Mouse (Mus musculus): ENCODE measurements around the gene Elac2.

The Elac2 gene

DNA sequence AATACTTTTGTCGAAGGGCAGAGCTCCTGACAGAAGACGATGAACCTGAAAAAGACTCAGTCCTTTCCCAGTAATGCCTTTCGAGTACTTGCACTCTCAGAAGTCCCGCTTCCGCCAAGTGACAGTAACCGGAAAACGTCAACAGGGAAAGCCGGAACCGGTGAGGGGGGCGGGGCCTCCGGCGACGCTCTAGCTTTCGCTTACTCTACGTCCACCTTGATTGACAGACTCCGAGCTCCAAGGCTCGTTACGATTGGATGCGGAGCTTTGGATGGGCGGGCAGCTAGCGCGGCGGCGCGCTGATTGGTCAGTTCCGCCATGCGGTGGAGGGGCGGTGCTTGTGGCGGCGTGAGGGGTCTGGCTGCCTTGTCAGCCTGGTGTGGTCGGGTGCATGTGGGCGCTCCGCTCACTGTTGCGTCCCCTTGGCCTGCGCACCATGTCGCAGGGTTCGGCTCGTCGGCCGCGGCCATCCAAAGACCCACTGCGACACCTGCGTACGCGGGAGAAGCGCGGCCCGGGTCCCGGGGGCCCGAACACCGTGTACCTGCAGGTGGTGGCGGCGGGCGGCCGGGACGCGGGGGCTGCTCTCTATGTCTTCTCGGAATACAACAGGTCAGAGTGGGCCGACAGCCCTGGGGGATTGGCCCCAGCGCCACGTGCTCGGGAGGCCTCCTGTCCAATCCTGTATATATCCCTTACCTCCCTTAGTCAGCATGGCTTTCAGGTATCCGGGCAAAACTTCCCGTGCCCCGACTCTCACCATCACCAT lies at the start of gene Elac2:
TSS of gene Elac2 (plus strand) at position 319 of the 769 bp plus-strand sequence.
- CTCF ChIA-PET = interaction anchor here (0.6 kb wide), 1 partner anchor 771 kb away, joined by 4 read pairs; no protein-coding TSS in a partner anchor

DNA sequence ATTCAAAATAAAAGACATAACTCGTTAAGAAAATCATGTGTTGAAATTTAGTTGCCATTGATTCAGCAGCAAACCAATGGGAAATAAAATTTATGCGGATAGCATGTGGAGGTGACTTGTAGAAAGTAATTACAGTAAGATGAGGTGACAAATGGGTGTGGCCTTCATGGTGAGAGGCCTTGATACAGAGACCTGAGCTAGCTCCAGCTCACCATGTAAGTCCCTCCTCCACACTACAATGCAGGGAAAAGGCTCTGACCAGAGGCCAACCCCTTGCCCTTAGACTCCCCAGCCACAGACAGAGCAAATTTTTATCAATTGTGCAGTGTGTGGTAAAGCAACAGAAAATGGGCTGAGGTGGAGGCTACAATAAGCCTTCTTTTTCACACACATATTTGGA lies 49.7 kb upstream of the Elac2 start:
- CTCF ChIA-PET = no interaction called here

- CTCF ChIA-PET = no interaction called here
These were observed 47.6 kb upstream of the Elac2 start for GRCm38 (mm10) chr11:64931060-64931770.

DNA sequence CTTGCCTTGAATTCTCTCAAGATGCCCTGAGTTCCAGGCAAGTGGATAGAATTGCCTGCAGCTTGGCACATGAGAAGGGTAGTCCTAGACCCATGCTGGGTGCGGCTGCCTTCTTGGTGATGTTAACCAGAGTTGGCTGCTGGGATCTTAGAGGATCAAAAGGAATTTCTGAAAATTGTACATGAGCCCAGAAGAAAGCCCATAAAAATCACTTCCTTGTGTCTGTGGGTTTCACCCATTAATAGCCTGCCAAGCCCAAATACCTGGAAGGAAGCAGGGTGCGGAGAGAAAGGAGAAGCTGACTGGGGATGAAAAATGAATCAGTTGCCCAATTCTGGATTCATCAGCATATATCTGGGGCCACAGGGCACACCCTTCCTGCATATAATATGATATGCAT lies 41.6 kb upstream of the Elac2 start:
- CTCF ChIA-PET = no interaction called here

DNA sequence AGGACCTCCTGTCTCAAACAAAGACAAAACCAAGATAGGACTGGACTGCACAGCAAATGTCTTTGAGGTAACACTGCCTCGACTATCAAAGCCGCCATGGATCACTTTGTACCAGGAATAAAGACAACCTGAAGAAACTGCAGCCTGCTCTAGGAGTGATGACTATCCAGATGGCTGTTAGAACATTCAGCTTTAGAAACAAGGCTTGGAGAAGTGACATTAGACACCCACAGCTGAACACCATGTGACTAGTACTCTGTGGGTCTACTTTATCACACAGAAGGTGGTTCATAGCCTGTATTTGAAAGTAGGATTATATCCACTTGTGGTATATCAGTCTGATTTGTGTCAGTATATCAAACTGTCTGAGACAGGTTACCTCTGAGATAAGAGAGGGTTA lies 37.6 kb upstream of the Elac2 start:
- CTCF ChIA-PET = no interaction called here

DNA sequence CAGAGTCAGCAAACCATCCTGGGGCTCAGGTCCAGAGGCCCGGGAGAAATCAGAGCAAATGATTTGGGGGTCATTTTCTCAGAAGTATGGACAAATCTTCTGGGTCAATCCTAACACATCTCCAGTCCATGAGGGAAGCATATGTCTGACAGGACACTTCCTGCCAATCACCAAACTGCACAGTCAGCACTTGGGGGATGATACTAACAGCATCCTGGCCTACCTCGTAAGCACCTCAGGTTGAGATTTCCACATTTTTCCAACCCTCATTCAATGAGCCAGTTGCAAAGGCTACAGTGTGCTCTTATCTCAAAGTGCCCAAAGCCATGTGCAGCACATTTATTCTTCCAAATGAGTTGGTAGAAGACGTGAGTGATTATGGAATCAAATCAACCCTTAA lies 29.1 kb upstream of the Elac2 start:
- CTCF ChIA-PET = no interaction called here

DNA sequence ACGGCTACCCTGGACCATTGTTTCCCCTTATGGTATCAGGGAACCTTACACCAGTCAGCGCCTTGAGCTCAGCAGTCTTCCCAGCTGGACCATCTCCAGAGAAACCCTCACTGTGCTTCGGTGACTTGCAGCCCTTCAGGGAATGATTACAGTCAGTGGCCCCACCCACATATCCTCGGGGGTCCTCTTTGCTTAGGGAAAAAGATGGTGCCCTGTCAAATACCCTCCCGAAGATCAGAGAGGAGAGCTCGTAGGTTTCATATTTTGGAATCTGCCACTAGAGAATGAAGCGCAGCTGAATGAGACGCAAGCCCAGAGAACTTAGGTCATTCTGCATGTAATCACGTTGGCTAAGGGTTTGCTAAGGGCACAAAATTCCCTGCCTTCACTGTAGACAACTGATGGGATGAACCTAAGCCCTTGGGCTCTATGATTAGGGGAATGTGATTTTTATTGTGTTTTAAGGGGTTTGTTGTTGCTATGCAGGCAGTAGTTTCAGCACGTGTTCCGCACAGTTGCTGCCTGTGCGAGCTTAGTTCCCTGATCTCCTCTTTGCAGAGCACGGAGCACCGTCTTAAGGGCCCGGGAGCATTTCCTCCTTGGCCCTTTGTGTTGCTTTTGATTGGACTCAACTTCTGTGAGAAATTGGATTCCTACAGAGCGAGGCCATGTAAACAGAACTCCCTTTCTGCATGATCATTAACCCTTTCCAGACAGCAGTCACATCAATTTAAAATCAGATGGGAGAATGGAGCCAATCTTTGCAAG lies 21.7 kb upstream of the Elac2 start:
- CTCF ChIA-PET = no interaction called here

DNA sequence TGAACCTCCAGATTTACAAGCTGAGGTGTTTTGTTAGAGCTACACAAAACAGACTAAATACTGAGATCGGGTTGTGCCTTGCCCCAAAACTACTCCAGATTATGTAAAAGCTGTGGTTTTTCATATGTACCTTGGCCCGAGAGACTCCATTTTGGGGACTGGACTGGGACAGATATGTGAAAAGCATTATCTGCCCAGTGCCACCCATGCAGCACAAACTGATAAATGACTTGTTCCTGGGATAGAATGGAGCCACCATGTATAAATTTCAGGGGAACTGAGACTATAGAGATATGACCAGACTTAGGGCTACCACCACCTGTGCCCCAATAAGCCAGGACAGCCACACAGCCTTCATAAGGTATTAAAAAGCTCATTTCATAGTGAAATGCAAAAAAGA lies 16.2 kb upstream of the Elac2 start:
- CTCF ChIA-PET = no interaction called here

GRCm38 (mm10) chr11:64968507-64968906 lies 10.3 kb upstream of the Elac2 start:
- CTCF ChIA-PET = no interaction called here

- CTCF ChIA-PET = no interaction called here
These were observed 9.9 kb upstream of the Elac2 start for GRCm38 (mm10) chr11:64968939-64969342.

DNA sequence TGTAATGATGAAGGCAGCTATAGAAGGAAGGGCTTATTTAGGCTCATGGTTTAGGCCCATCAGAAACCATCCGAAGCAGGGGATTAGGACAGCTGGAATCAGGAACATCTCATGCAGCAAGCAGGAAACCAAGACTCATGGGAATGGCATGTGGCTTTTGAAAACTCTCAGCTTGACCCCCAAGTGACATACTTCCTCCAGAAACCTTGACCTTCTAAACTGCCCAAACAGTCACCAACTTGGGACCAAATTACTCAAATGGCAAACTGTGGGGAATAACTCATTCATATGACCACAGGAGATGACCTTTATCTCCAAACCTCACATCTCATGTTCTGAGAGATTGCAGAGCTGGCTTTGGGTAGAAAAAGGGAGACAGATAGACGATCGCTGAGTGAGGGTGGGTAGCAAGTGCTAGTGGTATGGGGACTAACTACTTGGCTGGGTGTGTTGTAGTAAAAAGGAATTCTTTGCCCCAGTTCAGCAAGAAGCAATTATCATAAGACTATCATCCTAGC lies 7.3 kb upstream of the Elac2 start:
- CTCF ChIA-PET = no interaction called here

- CTCF ChIA-PET = no interaction called here
These were observed 6.4 kb upstream of the Elac2 start for GRCm38 (mm10) chr11:64972418-64972817.

GRCm38 (mm10) chr11:64979489-64979845 lies 629 bp downstream of the Elac2 start:
- CTCF ChIA-PET = no interaction called here

DNA sequence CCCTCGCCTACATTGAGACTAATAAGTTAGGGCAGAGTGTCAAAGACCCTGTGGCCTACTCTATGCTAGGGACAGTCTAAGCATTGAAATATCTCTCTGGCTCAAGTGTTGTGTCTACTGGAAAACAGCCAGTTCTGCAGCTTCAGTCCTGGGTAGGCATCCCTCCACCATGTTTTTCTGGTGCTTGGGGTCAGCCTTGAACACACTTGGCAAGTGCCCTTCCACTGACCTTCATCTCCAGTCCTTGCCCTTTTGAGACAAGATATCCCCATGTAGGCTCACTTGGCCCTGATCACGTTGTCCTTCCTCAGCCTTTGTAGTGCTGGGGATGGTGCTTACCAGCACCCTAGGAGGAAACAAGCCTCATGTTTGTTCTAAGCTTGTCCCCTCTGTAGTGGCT lies 9.7 kb downstream of the Elac2 start:
- CTCF ChIA-PET = no interaction called here

GRCm38 (mm10) chr11:64998439-64998838 lies 19.6 kb downstream of the Elac2 start:
- CTCF ChIA-PET = no interaction called here

GRCm38 (mm10) chr11:64999685-65000084 lies 20.8 kb downstream of the Elac2 start:
- CTCF ChIA-PET = no interaction called here

- CTCF ChIA-PET = no interaction called here
These were observed 22.9 kb downstream of the Elac2 start for GRCm38 (mm10) chr11:65001729-65002128.

GRCm38 (mm10) chr11:65003611-65004010 lies 24.8 kb downstream of the Elac2 start:
- CTCF ChIA-PET = no interaction called here

DNA sequence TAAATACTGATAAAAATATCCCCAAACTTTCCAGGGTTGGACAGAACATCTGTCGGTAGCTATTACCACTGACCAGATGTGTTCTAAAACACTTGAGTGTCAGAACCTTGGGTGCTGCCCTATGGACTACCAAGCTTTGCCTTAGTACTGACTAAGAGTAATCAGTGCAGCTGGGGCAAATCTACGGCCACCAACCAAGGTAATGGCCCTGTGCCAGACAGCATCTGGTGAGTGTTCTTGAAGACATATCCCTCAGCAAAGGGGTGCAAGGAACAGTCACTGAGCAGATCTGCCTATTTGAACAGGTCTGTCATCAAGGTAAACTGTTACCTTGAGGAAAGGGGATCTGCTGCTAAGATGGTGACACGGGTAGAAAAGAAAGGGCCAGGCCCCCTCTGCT lies 26.0 kb downstream of the Elac2 start:
- CTCF ChIA-PET = no interaction called here

DNA sequence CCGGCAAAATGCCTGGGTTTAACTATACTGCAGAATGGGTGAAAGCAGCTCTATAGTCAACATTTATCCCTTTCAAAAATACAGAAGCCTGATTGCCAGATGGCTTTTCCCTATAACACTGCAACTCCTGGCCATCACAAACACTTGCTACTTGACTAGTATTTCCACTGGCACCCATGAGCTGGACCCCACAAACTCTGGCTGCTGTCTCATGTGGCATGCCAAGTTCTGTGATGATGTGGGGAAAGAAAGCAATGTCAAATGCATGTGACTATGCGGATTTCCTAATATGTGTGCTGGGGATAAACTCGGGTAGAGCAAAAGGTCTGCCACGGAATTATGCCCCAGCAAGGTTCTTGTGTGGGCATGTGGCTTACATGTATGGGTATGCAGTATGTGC lies 27.2 kb downstream of the Elac2 start:
- CTCF ChIA-PET = no interaction called here

- CTCF ChIA-PET = no interaction called here
These were observed 35.1 kb downstream of the Elac2 start for GRCm38 (mm10) chr11:65013906-65014305.

DNA sequence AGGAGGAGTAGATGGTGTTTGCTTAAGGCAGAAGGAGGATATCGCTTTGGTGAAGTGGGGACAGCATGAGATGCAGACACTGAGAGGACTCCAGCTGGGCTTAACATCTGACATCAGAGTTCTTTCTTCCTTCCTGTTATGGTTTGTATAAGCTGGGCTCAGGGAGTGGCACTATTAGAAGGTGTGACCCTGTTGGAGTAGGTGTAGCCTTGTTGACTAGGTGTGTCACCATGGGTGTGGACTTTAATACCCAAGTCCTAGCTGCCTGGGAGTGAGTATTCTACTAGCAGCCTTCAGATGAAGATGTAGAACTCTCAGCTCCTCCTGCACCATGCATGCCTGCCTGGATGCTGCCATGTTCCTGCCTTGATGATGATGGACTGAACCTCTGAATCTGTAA lies 37.9 kb downstream of the Elac2 start:
- CTCF ChIA-PET = no interaction called here

GRCm38 (mm10) chr11:65020744-65021143 lies 41.9 kb downstream of the Elac2 start:
- CTCF ChIA-PET = no interaction called here

Measured in spleen, embryonic (tissue).